Mouse (Mus musculus): ENCODE results near the gene Ccl20. TPM values are rescaled to one million over a fixed set of nuclear protein-coding genes. Genes with fewer than 3 reads are reported as not detected.

Ccl20 gene
- polyA plus RNA-seq, 1 experiment from 2014 or later = not detected

- peaks cover 8% of the 10 kb centered on the region; the same call in 1 of the 2 replicates for H3K4me1 ChIP-seq
- no peaks in the 10 kb centered on the region for H3K36me3 ChIP-seq
- no peak for ATAC-seq (ENCODE audit: insufficient number of reproducible peaks, insufficient read depth, low FRiP score, low TSS enrichment, low read depth)
- no peaks in the 10 kb centered on the region for H3K9me3 ChIP-seq
- H3K9ac ChIP-seq = no peak overlapping the region
- H3K27ac ChIP-seq = no peak overlapping the region
- no peak overlapping the region for H3K4me3 ChIP-seq
- H3K27me3 ChIP-seq = no peaks in the 10 kb centered on the region
- WGBS = 57% methylated on average over 1 of the region's 1 CpGs
- no peak overlapping the region for H3K4me2 ChIP-seq
These were observed 11.1 kb upstream of the Ccl20 start for GRCm38 (mm10) chr1:83105464-83105863.

- no peak overlapping the region for H3K4me3 ChIP-seq
- H3K4me1 ChIP-seq = no peaks in the 10 kb centered on the region
- WGBS = 77% methylated on average over 5 of the region's 5 CpGs
- no peaks in the 10 kb centered on the region for H3K27me3 ChIP-seq
- no peak overlapping the region for H3K27ac ChIP-seq
- ATAC-seq (ENCODE audit: insufficient number of reproducible peaks, insufficient read depth, low FRiP score, low TSS enrichment, low read depth) = no peak
- no peaks in the 10 kb centered on the region for H3K36me3 ChIP-seq
- H3K4me2 ChIP-seq = no peak overlapping the region
- H3K9me3 ChIP-seq = no peaks in the 10 kb centered on the region
- H3K9ac ChIP-seq = no peak overlapping the region
These were observed 9.1 kb upstream of the Ccl20 start for GRCm38 (mm10) chr1:83107410-83107978.

- no peak overlapping the region for H3K27ac ChIP-seq
- H3K9ac ChIP-seq = no peak overlapping the region
- ATAC-seq (ENCODE audit: insufficient number of reproducible peaks, insufficient read depth, low FRiP score, low TSS enrichment, low read depth) = no peak
- H3K4me2 ChIP-seq = no peak overlapping the region
- no peak overlapping the region for H3K4me3 ChIP-seq
- H3K36me3 ChIP-seq = no peaks in the 10 kb centered on the region
- H3K27me3 ChIP-seq = no peaks in the 10 kb centered on the region
- no peaks in the 10 kb centered on the region for H3K4me1 ChIP-seq
- no peaks in the 10 kb centered on the region for H3K9me3 ChIP-seq
These were observed 5.6 kb upstream of the Ccl20 start for GRCm38 (mm10) chr1:83110992-83111391.

- H3K36me3 ChIP-seq = no peaks in the 10 kb centered on the region
- H3K4me3 ChIP-seq = no peak overlapping the region
- H3K27me3 ChIP-seq = no peaks in the 10 kb centered on the region
- 62% methylated on average over 5 of the region's 5 CpGs for WGBS
- no peak overlapping the region for H3K9ac ChIP-seq
- no peaks in the 10 kb centered on the region for H3K4me1 ChIP-seq
- no peak for ATAC-seq (ENCODE audit: insufficient number of reproducible peaks, insufficient read depth, low FRiP score, low TSS enrichment, low read depth)
- H3K4me2 ChIP-seq = no peak overlapping the region
- H3K9me3 ChIP-seq = no peaks in the 10 kb centered on the region
- H3K27ac ChIP-seq = no peak overlapping the region
These were observed 4.8 kb upstream of the Ccl20 start for GRCm38 (mm10) chr1:83111726-83112125.

- Histone ChIP-seq H3K4me2 (no peak overlapping the region), H3K4me3 (no peak overlapping the region), H3K27me3 (no peaks in the 10 kb centered on the region), H3K36me3 (no peaks in the 10 kb centered on the region), H3K4me1 (no peaks in the 10 kb centered on the region), H3K27ac (no peak overlapping the region), H3K9ac (no peak overlapping the region), H3K9me3 (no peaks in the 10 kb centered on the region)
- ATAC-seq (ENCODE audit: insufficient number of reproducible peaks, insufficient read depth, low FRiP score, low TSS enrichment, low read depth) = no peak
- 87% methylated on average over 3 of the region's 3 CpGs for WGBS
These were observed 651 bp downstream of the Ccl20 start for GRCm38 (mm10) chr1:83117217-83117616.

- no peak for ATAC-seq (ENCODE audit: insufficient number of reproducible peaks, insufficient read depth, low FRiP score, low TSS enrichment, low read depth)
- H3K4me1 ChIP-seq = no peaks in the 10 kb centered on the region
- H3K27me3 ChIP-seq = no peaks in the 10 kb centered on the region
- WGBS = 90% methylated on average over 7 of the region's 7 CpGs
- H3K36me3 ChIP-seq = no peaks in the 10 kb centered on the region
- H3K27ac ChIP-seq = no peak overlapping the region
- no peak overlapping the region for H3K4me3 ChIP-seq
- no peaks in the 10 kb centered on the region for H3K9me3 ChIP-seq
- no peak overlapping the region for H3K9ac ChIP-seq
- H3K4me2 ChIP-seq = no peak overlapping the region
These were observed 1.1 kb downstream of the Ccl20 start for GRCm38 (mm10) chr1:83117661-83118060.

GRCm38 (mm10) chr1:83119903-83120302 lies 3.3 kb downstream of the Ccl20 start:
- Histone ChIP-seq H3K9ac (no peak overlapping the region), H3K27me3 (no peaks in the 10 kb centered on the region), H3K4me1 (no peaks in the 10 kb centered on the region), H3K4me3 (no peak overlapping the region), H3K36me3 (no peaks in the 10 kb centered on the region), H3K4me2 (no peak overlapping the region), H3K9me3 (no peaks in the 10 kb centered on the region), H3K27ac (no peak overlapping the region)
- ATAC-seq (ENCODE audit: insufficient number of reproducible peaks, insufficient read depth, low FRiP score, low TSS enrichment, low read depth) = no peak

GRCm38 (mm10) chr1:83120312-83120711 lies 3.7 kb downstream of the Ccl20 start:
- WGBS = 73% methylated on average over 3 of the region's 3 CpGs
- H3K27me3 ChIP-seq = no peaks in the 10 kb centered on the region
- no peak overlapping the region for H3K9ac ChIP-seq
- no peak for ATAC-seq (ENCODE audit: insufficient number of reproducible peaks, insufficient read depth, low FRiP score, low TSS enrichment, low read depth)
- H3K4me2 ChIP-seq = no peak overlapping the region
- H3K4me1 ChIP-seq = no peaks in the 10 kb centered on the region
- no peaks in the 10 kb centered on the region for H3K36me3 ChIP-seq
- no peak overlapping the region for H3K27ac ChIP-seq
- H3K4me3 ChIP-seq = no peak overlapping the region
- no peaks in the 10 kb centered on the region for H3K9me3 ChIP-seq

- no peaks in the 10 kb centered on the region for H3K36me3 ChIP-seq
- H3K27ac ChIP-seq = no peak overlapping the region
- H3K27me3 ChIP-seq = no peaks in the 10 kb centered on the region
- no peak overlapping the region for H3K4me3 ChIP-seq
- no peaks in the 10 kb centered on the region for H3K9me3 ChIP-seq
- no peak overlapping the region for H3K9ac ChIP-seq
- ATAC-seq (ENCODE audit: insufficient number of reproducible peaks, insufficient read depth, low FRiP score, low TSS enrichment, low read depth) = no peak
- WGBS = 80% methylated on average over 2 of the region's 2 CpGs
- no peak overlapping the region for H3K4me2 ChIP-seq
- H3K4me1 ChIP-seq = no peaks in the 10 kb centered on the region
These were observed 6.6 kb downstream of the Ccl20 start for GRCm38 (mm10) chr1:83123201-83123600.

- WGBS = 70% methylated on average over 7 of the region's 7 CpGs
- Histone ChIP-seq H3K27ac (no peak overlapping the region), H3K4me3 (no peak overlapping the region), H3K4me1 (no peaks in the 10 kb centered on the region), H3K9me3 (no peaks in the 10 kb centered on the region), H3K4me2 (no peak overlapping the region), H3K36me3 (no peaks in the 10 kb centered on the region), H3K27me3 (no peaks in the 10 kb centered on the region), H3K9ac (no peak overlapping the region)
- no peak for ATAC-seq (ENCODE audit: insufficient number of reproducible peaks, insufficient read depth, low FRiP score, low TSS enrichment, low read depth)
These were observed 19.3 kb downstream of the Ccl20 start for GRCm38 (mm10) chr1:83135829-83136228.

- ATAC-seq (ENCODE audit: insufficient number of reproducible peaks, insufficient read depth, low FRiP score, low TSS enrichment, low read depth) = no peak
- H3K4me2 ChIP-seq = no peak overlapping the region
- no peaks in the 10 kb centered on the region for H3K4me1 ChIP-seq
- no peaks in the 10 kb centered on the region for H3K27me3 ChIP-seq
- 78% methylated on average over 8 of the region's 8 CpGs for WGBS
- no peak overlapping the region for H3K4me3 ChIP-seq
- no peak overlapping the region for H3K27ac ChIP-seq
- H3K36me3 ChIP-seq = no peaks in the 10 kb centered on the region
- no peaks in the 10 kb centered on the region for H3K9me3 ChIP-seq
- no peak overlapping the region for H3K9ac ChIP-seq
These were observed 21.3 kb downstream of the Ccl20 start for GRCm38 (mm10) chr1:83137847-83138246.

- no peak overlapping the region for H3K4me3 ChIP-seq
- H3K4me1 ChIP-seq = no peaks in the 10 kb centered on the region
- no peaks in the 10 kb centered on the region for H3K9me3 ChIP-seq
- no peak for ATAC-seq (ENCODE audit: insufficient number of reproducible peaks, insufficient read depth, low FRiP score, low TSS enrichment, low read depth)
- no peak overlapping the region for H3K4me2 ChIP-seq
- no peak overlapping the region for H3K27ac ChIP-seq
- no peak overlapping the region for H3K9ac ChIP-seq
- H3K36me3 ChIP-seq = no peaks in the 10 kb centered on the region
- no peaks in the 10 kb centered on the region for H3K27me3 ChIP-seq
- WGBS = 86% methylated on average over 6 of the region's 6 CpGs
These were observed 22.2 kb downstream of the Ccl20 start for GRCm38 (mm10) chr1:83138721-83139120.

- Histone ChIP-seq H3K9me3 (no peaks in the 10 kb centered on the region), H3K9ac (no peak overlapping the region), H3K27me3 (no peaks in the 10 kb centered on the region), H3K4me3 (no peak overlapping the region), H3K36me3 (no peaks in the 10 kb centered on the region), H3K4me2 (no peak overlapping the region), H3K27ac (no peak overlapping the region), H3K4me1 (no peaks in the 10 kb centered on the region)
- 80% methylated on average over 8 of the region's 8 CpGs for WGBS
- no peak for ATAC-seq (ENCODE audit: insufficient number of reproducible peaks, insufficient read depth, low FRiP score, low TSS enrichment, low read depth)
These were observed 24.9 kb downstream of the Ccl20 start for GRCm38 (mm10) chr1:83141510-83141909.

All from embryonic facial prominence, embryonic 13.5 days (tissue).